Mouse (Mus musculus): ENCODE measurements around the gene Ccdc87. TPM values are rescaled to one million over a fixed set of nuclear protein-coding genes. Genes with fewer than 3 reads are reported as not detected.
"Not testable (repeated sequence)": the region's sequence is repeated elsewhere in the genome, so short reads cannot be mapped to it uniquely, and the experiment has no call there.

The Ccdc87 gene
- not detected in 3 replicates for total RNA-seq (2017)

- peak; percentile 100 for ATAC-seq (replicated peaks; ENCODE audit: insufficient number of reproducible peaks, low FRiP score, low TSS enrichment, poor library complexity, severe bottlenecking)
These were observed at the start of gene Ccdc87, which contains the start of gene Ccs for GRCm38 (mm10) chr19:4839149-4839548. Gene Ccdc87 (plus strand): TSS chr19:4839366. Gene Ccs (minus strand): TSS chr19:4839332.

GRCm38 (mm10) chr19:4793281-4793830 lies 45.8 kb upstream of the Ccdc87 start:
- ATAC-seq (replicated peaks; ENCODE audit: insufficient number of reproducible peaks, low FRiP score, low TSS enrichment, poor library complexity, severe bottlenecking) = no peak

DNA sequence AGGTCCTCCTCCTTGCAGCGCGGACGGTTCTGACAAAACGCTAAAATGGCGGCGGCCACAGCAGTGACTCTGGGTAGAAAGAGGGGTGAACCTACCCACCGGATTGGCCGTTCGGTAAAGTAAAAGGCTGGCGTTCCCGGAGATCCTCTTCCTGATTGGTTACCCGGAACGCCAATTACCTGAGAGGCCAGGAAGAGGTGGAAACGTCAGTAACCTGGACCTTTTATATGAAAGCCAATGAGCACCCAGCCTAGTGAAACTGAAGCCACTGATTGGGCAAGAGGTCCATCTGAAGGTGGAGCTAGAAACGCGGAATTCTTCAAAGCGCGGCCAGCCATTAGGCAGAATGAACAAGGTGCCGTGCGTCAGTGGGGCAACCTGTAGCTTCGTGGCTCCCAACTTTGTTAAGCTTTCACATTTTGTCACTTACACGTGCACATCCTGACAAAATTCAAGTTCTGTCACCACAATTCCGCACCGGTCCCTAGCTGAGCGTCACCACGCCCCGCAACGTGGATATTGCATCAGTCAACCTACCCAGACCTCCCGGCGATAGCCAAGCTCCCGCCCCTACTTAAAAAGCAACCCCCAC lies 45.2 kb upstream of the Ccdc87 start, which contains the start of gene Rbm4:
Gene Rbm4, minus strand, starts transcription at position 71 of the 592 bp plus-strand sequence.
- peak; percentile 99 for ATAC-seq (replicated peaks; ENCODE audit: insufficient number of reproducible peaks, low FRiP score, low TSS enrichment, poor library complexity, severe bottlenecking)

DNA sequence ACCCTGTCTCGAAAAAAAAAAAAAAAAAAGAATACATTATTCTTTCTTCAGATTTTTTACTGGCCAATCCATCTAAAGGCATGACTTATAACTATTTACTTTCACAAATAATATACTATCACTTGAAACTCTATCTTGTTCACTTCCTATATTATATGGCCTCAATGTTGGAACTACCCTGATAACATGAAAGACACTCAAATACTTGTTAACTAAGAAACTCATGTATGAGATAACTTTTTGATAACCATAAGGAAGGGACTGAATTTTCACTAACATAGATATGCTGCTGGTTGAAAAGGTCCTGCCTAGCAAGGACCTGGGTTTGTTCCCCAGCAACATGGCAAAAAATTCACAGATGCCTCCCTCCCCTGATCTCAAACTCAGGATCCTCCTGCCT lies 43.2 kb upstream of the Ccdc87 start:
- no peak for ATAC-seq (replicated peaks; ENCODE audit: insufficient number of reproducible peaks, low FRiP score, low TSS enrichment, poor library complexity, severe bottlenecking)

DNA sequence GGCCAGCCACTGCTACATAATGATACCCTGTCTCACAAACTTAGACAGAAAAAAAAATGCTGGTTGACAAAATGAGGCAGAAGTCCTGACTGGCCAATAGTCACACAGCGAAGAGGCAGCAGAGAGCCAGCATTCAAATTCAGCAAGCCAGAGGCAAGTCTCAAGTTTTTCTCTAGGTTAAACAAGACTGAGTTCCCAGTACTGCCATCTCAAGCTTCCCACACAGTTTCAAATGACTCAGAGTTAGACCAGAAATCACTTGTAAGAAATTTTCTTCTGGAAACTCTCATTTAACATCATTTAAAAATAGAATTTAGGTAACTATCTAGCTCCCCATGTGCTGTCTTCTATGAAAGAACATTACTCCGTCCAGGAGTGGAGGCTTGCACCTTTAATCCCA lies 41.3 kb upstream of the Ccdc87 start:
- no peak for ATAC-seq (replicated peaks; ENCODE audit: insufficient number of reproducible peaks, low FRiP score, low TSS enrichment, poor library complexity, severe bottlenecking)

- no peak for ATAC-seq (replicated peaks; ENCODE audit: insufficient number of reproducible peaks, low FRiP score, low TSS enrichment, poor library complexity, severe bottlenecking)
These were observed 40.1 kb upstream of the Ccdc87 start for GRCm38 (mm10) chr19:4799083-4799482.

DNA sequence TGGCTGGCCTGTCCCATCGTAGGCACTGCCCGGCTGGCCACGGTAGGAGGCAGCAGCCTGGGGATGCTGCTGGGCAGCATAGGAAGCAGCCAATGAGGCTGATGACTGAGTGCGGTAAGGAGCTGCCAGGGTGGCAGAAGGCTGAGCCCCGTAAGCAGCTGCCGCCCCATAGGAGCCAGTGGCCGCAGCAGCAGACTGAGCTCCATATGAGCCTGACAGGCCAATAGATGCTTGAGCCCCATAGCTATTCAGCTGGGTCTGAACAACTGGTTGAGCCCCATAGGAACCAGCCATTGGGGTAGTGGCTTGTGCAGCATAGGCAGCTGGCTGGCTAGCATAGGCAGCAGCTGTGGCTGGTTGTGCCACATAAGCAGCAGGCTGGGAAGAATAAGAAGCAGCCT lies 36.5 kb upstream of the Ccdc87 start:
- no peak for ATAC-seq (replicated peaks; ENCODE audit: insufficient number of reproducible peaks, low FRiP score, low TSS enrichment, poor library complexity, severe bottlenecking)

- ATAC-seq (replicated peaks; ENCODE audit: insufficient number of reproducible peaks, low FRiP score, low TSS enrichment, poor library complexity, severe bottlenecking) = no peak
These were observed 35.9 kb upstream of the Ccdc87 start for GRCm38 (mm10) chr19:4803283-4803682.

DNA sequence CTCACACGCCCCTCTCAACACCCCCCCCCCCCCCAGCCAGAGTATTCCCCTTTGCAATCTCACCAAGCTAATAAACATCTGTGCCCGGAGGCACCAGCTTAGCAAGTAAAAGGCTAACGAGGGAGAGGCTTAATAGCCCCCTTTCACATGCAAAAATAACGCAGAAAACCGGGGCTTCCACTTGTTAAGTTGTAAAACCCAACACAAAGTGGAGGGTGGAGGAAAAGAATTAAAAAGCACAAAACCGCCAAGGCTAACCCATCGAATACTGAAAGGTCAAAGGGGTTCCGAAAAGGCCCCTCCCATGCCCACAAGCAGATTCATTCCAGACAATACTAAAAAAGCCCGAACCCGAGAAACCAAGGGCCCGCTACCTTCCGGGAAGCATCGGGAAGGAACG lies 28.9 kb upstream of the Ccdc87 start:
- no peak for ATAC-seq (replicated peaks; ENCODE audit: insufficient number of reproducible peaks, low FRiP score, low TSS enrichment, poor library complexity, severe bottlenecking)

GRCm38 (mm10) chr19:4810746-4811062 lies 28.5 kb upstream of the Ccdc87 start:
- ATAC-seq (replicated peaks; ENCODE audit: insufficient number of reproducible peaks, low FRiP score, low TSS enrichment, poor library complexity, severe bottlenecking) = no peak

DNA sequence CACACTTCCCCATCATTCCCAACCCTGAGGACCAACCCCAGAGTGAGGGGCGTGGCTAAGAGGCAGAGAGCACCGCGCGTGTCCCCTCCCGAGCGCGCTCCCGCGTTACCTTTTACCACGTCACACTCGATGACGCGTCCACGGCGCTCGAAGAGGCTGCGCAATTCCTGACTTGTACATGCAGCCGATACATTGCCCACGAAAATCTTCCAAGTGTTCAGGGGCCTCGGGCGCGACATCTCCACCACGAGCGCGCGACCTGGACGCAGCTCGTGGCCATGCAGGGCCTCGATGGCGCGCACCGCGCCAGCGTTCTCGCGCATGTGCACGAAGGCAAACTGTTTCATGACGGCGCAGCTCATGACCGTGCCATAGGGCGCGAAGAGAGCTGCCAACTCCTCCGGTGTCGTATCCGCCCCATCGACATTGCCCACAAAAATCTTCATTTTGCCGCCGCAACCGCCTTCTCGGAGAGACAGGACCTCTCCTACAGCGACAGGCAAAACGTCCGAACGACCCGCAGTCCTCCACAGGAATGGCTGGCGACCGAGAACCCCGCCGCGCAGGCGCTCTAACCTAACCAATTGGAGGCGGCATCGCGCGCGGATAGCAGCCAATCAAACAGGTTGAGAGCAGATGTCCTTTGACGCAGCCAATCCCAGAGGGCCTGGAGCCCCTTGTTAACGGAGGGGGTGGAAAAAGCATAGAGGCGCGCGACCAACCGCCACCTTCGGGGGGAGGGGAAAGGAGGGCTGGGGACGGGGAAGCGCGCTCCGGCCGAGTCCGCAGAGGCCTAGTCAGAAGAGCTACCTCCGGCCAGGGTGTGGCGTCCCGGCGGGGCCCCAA lies 27.9 kb upstream of the Ccdc87 start, which contains the start of the genes Gm21992 and Rbm14:
Gene Gm21992, minus strand, starts transcription at position 550 of the 846 bp plus-strand sequence.
Gene Rbm14, minus strand, starts transcription at position 572 of the 846 bp plus-strand sequence.
- ATAC-seq (replicated peaks; ENCODE audit: insufficient number of reproducible peaks, low FRiP score, low TSS enrichment, poor library complexity, severe bottlenecking) = peak; percentile 99

GRCm38 (mm10) chr19:4811909-4812242 lies 27.3 kb upstream of the Ccdc87 start:
- no peak for ATAC-seq (replicated peaks; ENCODE audit: insufficient number of reproducible peaks, low FRiP score, low TSS enrichment, poor library complexity, severe bottlenecking)

GRCm38 (mm10) chr19:4812334-4812949 lies 26.7 kb upstream of the Ccdc87 start:
- ATAC-seq (replicated peaks; ENCODE audit: insufficient number of reproducible peaks, low FRiP score, low TSS enrichment, poor library complexity, severe bottlenecking) = not testable (repeated sequence)

GRCm38 (mm10) chr19:4813015-4813414 lies 26.2 kb upstream of the Ccdc87 start:
- ATAC-seq (replicated peaks; ENCODE audit: insufficient number of reproducible peaks, low FRiP score, low TSS enrichment, poor library complexity, severe bottlenecking) = no peak

- ATAC-seq (replicated peaks; ENCODE audit: insufficient number of reproducible peaks, low FRiP score, low TSS enrichment, poor library complexity, severe bottlenecking) = no peak
These were observed 21.9 kb upstream of the Ccdc87 start for GRCm38 (mm10) chr19:4817182-4817835.

DNA sequence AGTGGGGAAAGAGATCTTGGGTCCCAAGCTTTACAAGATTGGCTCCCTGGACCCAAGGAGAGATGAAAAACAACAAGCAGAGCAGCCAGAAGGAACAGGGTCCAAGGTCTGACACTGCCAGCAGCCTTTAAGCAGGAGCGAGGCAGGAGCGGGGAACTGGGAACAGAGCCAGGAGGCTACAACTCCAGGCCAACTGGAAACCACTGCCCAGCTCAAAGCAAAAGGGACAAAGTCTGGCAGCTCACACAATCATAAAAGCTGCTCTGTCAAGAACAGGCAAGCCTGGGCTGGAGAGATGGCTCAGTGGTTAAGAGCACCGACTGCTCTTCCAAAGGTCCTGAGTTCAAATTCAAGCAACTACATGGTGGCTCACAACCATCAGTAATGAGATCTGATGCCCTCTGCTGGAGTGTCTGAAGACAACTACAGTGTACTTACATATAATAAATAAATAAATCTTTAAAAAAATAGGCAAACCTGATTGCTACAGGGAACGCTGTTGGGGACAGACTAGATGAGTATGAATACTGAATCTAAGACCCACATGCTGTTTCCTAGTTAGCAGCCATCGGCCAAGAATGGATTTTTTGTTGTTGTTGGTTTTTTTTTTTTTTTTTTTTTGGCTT lies 18.4 kb upstream of the Ccdc87 start:
- no peak for ATAC-seq (replicated peaks; ENCODE audit: insufficient number of reproducible peaks, low FRiP score, low TSS enrichment, poor library complexity, severe bottlenecking)

DNA sequence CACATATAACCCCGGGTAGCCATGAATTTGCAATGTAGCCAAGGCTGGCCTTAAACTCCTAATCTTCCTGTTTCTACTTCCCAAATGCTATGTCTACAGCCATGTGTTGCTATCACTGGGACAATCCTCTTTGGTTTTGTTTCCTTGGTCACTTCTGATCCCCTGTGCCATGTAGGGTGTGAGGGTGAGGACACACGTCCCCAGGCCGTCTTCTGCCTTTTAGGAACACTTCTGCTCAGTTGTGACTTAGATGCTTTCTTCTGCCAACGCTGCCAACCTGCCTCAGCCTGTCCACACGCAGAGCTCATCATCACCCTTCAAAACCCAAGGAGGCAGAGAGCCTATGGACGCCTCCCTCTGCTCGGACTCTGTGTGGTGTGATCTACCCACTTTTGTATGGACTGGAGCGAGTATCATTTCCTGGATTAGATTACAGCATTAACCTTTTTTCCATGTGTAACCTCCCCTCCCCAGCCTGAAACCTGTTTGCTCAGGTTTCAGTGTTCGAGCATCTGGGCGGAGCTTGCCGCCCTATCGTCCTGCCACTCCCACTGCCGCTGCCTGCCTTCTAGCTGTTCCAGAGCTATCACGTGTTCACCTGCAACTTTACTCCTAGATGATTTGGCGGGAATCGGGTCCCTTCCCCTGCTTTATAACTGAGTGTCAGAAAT lies 10.6 kb upstream of the Ccdc87 start:
- ATAC-seq (replicated peaks; ENCODE audit: insufficient number of reproducible peaks, low FRiP score, low TSS enrichment, poor library complexity, severe bottlenecking) = no peak

- ATAC-seq (replicated peaks; ENCODE audit: insufficient number of reproducible peaks, low FRiP score, low TSS enrichment, poor library complexity, severe bottlenecking) = no peak
These were observed 10.0 kb upstream of the Ccdc87 start for GRCm38 (mm10) chr19:4829156-4829555.

Data from monocyte, adult 5-6 weeks (primary cell).